Mouse (Mus musculus) lung, postnatal 0 days (tissue): ENCODE data around the gene Esrra. TPM values are rescaled to one million over a fixed set of nuclear protein-coding genes. Genes with fewer than 3 reads are reported as not detected.
A peak's percentile ranks its signal among the peaks of the same experiment; 100 is the strongest.

Source experiments
- ATAC-seq: fragments of 200-750 bp; cut with Nextera tagmentation; 2 replicates; pipeline ENCODE4 v1.8.0; 2017; ENCODE audit warnings: moderate library complexity
- DNase-seq: peaks from one replicate; pipeline ENCODE4 v3.0.0-alpha.2; 2016; ENCODE audit warnings: low spot score
- H3K27ac ChIP-seq: fragments of 300-500 bp; sonication (generic); 2 replicates; pipeline ENCODE4 v1.5.1; 2014; ENCODE audit warnings: antibody characterized with exemption, mild to moderate bottlenecking, low read length, mixed read lengths
- H3K27me3 ChIP-seq: fragments of 300-500 bp; sonication (generic); replicated peaks from 2 replicates; pipeline ENCODE4 v1.6.1; 2014; ENCODE audit warnings: low read length, mixed read lengths; ENCODE audit not compliant: insufficient read depth
- H3K36me3 ChIP-seq: fragments of 300-500 bp; sonication (generic); 2 replicates; pipeline ENCODE4 v1.6.1; 2014; ENCODE audit warnings: low read length, mixed read lengths; ENCODE audit not compliant: insufficient read depth
- H3K4me1 ChIP-seq: fragments of 300-500 bp; sonication (generic); 2 replicates; pipeline ENCODE4 v1.6.1; 2014; ENCODE audit warnings: antibody characterized with exemption, low read depth, low read length, mixed read lengths; ENCODE audit not compliant: insufficient read depth
- H3K4me2 ChIP-seq: fragments of 300-500 bp; sonication (generic); replicated peaks from 2 replicates; pipeline ENCODE4 v1.6.1; 2014; ENCODE audit warnings: low read depth, mild to moderate bottlenecking, low read length, moderate library complexity, mixed read lengths
- H3K4me3 ChIP-seq: fragments of 300-500 bp; sonication (generic); 2 replicates; pipeline ENCODE4 v1.5.1; 2014; ENCODE audit warnings: low read depth, low read length
- H3K9ac ChIP-seq: fragments of 300-500 bp; sonication (generic); replicated peaks from 2 replicates; pipeline ENCODE4 v1.6.1; 2014; ENCODE audit warnings: low read depth, mild to moderate bottlenecking
- H3K9me3 ChIP-seq: fragments of 300-500 bp; sonication (generic); 2 replicates; pipeline ENCODE4 v1.6.1; 2016; ENCODE audit warnings: low read length, mixed read lengths
- CTCF ChIP-seq: IDR thresholded peaks from 2 replicates; pipeline ENCODE4 v1.5.1; 2016; ENCODE audit warnings: antibody characterized with exemption, mild to moderate bottlenecking
- EP300 ChIP-seq: IDR thresholded peaks from 2 replicates; pipeline ENCODE4 v1.6.1; 2016; ENCODE audit warnings: antibody characterized with exemption, mild to moderate bottlenecking, control low read depth
- WGBS: fragments of 180-500 bp; shearing (Covaris S2); extraction: QIAGEN DNeasy Blood & Tissue Kit; methylation state at CpG from one replicate; pipeline ENCODE4 v1.1.7; 2014; 5-methylcytosine and 5-hydroxymethylcytosine counted together
- polyA plus RNA-seq: library from polyadenylated mRNA; unstranded; fragments of >200 nt; fragmentation: Nextera tagmentation; extraction: Ambion mirVana; gene quantifications from 2 replicates; pipeline ENCODE4 v1.2.1, GENCODE M21; 2015

Gene Esrra
- polyA plus RNA-seq, 1 experiment from 2014 or later, result 12.8 TPM

DNA sequence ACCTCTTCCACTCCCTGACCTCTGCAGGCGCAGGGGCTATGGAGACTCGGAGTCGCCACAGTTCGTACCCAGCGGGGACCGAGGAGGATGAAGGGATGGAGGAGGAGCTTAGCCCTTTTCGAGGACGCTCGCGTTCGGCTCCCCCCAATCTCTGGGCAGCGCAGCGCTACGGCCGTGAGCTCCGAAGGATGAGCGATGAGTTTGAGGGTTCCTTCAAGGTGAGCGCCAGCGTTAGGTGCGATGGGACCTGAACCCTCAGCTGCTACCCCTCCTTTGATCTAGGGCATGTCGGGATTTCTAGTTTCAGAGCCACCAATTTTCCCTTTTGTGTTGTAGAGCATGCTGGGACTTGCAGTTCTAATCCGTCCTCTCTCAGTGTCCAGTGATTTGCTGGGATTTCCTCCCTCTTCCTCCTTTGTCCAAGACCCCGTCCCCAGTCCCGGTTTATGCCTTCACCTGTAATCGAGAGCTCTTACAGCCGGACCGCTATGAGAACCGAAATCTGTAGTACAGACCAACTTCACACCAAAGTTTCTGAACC, 29.1 kb upstream of the Esrra start:
- WGBS, result under 1% methylated on average over 26 of the region's 28 CpGs
- no peak for TF ChIP-seq CTCF
- TF ChIP-seq EP300, result no peak
- Histone ChIP-seq H3K36me3 (0 out of 2 replicates have a peak, but pooled peaks cover under 1% of the 10 kb centered on the region), H3K4me2 (peak overlapping the region; percentile 91), H3K27me3 (no peaks in the 10 kb centered on the region), H3K4me3 (peak overlapping the region; percentile 64), H3K9ac (peak overlapping the region; percentile 69), H3K4me1 (peaks cover 16% of the 10 kb centered on the region; the same call in 1 of the 2 replicates), H3K27ac (peak overlapping the region; percentile 99), H3K9me3 (no peaks in the 10 kb centered on the region)
- DNase-seq (peak; percentile 75), ATAC-seq (peak; percentile 3; the same call in 1 of the 2 replicates)

DNA sequence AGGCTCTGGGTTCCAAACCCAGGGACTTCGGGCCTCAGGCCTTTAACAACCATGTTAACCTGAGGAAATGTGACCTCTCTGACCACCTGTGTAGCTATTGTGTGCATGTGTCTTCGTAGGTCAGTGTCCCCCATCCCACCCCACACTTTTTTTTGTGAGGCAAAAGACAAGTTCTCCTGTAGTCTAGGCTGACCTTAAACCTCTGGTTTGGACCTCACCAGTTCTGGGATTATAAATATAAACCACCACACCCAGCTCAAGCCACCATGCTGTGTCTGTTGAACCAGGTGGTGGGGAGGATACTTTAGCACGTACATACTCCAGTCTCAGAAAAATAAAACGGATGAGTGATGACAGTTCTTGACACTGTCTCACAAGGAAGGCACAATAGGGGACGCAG, 28.3 kb upstream of the Esrra start:
- peak overlapping the region; percentile 69 for H3K9ac ChIP-seq
- no peak for ATAC-seq

DNA sequence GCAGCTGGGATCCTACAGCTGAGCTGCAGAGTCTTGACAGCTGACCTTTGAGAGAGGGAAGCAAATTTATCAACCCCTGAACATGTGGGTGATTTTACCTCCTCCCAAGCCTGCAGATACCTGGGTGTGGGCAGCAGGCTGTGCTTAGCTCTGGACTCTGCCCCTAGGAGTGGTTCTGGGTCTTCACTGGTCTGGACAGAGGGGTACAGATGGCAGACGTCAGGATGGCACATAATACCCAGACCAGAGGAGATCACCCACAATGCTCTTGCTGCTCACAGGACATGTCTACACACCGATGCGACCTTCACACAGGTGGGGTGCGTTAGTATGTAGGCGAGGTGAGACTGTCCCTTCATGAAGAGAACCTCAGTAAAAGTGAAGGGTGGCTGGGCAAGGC, 27.9 kb upstream of the Esrra start:
- Histone ChIP-seq H3K27me3 (no peaks in the 10 kb centered on the region), H3K4me3 (no peak overlapping the region), H3K36me3 (no peaks in the 10 kb centered on the region), H3K4me1 (peaks cover 16% of the 10 kb centered on the region; the same call in 1 of the 2 replicates), H3K27ac (no peak overlapping the region), H3K9ac (no peak overlapping the region), H3K4me2 (no peak overlapping the region), H3K9me3 (no peaks in the 10 kb centered on the region)
- TF ChIP-seq EP300 (no peak), CTCF (no peak)
- 83% methylated on average over 5 of the region's 5 CpGs for WGBS
- DNase-seq (no peak), ATAC-seq (no peak)

More for the DNA sequence above, 28.3 kb upstream of the Esrra start:
- no peak overlapping the region for H3K27ac ChIP-seq
- no peaks in the 10 kb centered on the region for H3K27me3 ChIP-seq
- DNase-seq, result no peak
- 62% methylated on average over 5 of the region's 5 CpGs for WGBS
- no peak for TF ChIP-seq CTCF
- no peak for TF ChIP-seq EP300
- H3K4me3 ChIP-seq, result peak overlapping the region; percentile 64
- H3K4me2 ChIP-seq, result peak overlapping the region; percentile 91; the same call in 1 of the 2 replicates
- H3K36me3 ChIP-seq, result no peaks in the 10 kb centered on the region
- H3K9me3 ChIP-seq, result no peaks in the 10 kb centered on the region
- H3K4me1 ChIP-seq, result peaks cover 16% of the 10 kb centered on the region; the same call in 1 of the 2 replicates

DNA sequence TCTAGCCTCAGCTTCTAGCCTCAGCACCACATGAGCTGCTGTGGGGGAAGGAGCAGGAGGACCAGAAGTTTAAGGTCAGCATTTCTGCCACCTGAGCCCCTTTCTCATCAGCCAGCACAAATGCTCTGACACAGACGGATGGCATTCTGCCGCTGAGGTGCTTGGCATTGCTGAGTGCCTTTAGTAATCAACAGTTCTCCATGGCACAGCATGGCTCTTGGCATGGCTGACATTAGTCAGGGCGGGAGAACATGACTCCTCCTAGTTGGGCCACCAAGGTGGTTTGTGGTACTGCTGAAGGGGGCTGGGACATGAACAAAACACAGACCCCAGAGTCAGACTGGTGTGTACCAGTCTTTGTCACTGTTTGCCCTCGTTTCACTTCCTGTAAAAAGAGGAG, 26.6 kb upstream of the Esrra start:
- H3K4me1 ChIP-seq, result peaks cover 6% of the 10 kb centered on the region; the same call in 1 of the 2 replicates
- DNase-seq (no peak), ATAC-seq (no peak)
- no peaks in the 10 kb centered on the region for H3K36me3 ChIP-seq
- H3K27ac ChIP-seq, result no peak overlapping the region
- TF ChIP-seq CTCF (no peak), EP300 (no peak)
- H3K9me3 ChIP-seq, result no peaks in the 10 kb centered on the region
- WGBS, result 80% methylated on average over 4 of the region's 4 CpGs
- no peak overlapping the region for H3K4me3 ChIP-seq
- no peaks in the 10 kb centered on the region for H3K27me3 ChIP-seq
- no peak overlapping the region for H3K9ac ChIP-seq
- no peak overlapping the region for H3K4me2 ChIP-seq

DNA sequence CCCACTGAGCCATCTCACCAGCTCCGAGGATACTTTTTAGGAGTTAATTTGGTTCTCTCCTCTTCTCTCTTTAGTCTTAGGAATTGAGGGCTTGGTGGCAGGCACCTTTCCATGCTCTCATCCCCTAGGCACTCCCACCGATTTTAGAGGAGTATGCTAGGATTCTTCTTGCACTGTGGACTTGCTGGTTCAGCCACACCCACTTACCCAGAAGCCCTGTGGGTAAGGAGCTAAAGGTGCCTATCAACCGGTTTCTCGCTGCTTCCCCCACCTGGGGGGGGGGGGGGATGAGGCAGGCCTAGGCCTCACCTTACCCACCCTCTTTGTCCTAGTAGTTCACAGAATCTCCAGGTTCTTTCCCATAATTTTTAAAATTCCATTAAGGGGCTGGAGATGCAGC, 26.1 kb upstream of the Esrra start:
- Histone ChIP-seq H3K27me3 (no peaks in the 10 kb centered on the region), H3K9me3 (no peaks in the 10 kb centered on the region), H3K4me3 (no peak overlapping the region), H3K27ac (no peak overlapping the region), H3K4me1 (peaks cover 5% of the 10 kb centered on the region), H3K9ac (no peak overlapping the region), H3K4me2 (no peak overlapping the region), H3K36me3 (no peaks in the 10 kb centered on the region)
- no peak for ATAC-seq
- DNase-seq, result no peak
- WGBS, result 61% methylated on average over 4 of the region's 4 CpGs
- no peak for TF ChIP-seq CTCF

DNA sequence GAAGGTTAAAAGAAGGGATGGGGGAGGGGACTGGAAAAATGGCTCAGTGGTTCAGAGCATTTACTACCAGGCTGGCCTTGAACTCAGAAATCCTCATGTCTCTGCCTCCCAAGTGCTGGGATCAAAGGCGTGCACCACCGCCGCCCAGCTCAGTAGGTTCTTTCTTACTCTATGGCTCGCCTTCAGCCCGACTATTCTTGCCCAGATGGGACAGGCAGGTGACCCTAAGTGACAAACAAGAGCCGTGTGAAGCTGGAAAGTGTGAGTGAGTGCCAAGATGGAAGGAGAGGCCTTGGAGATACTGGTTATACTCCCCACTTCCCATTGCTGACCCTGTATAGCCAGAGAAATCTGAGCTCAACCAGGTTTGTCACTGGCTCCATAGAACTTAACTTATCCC, 22.1 kb upstream of the Esrra start:
- 92% methylated on average over 6 of the region's 6 CpGs for WGBS
- TF ChIP-seq CTCF, result no peak
- TF ChIP-seq EP300, result no peak
- ATAC-seq (no peak), DNase-seq (no peak)
- H3K27ac ChIP-seq, result no peak overlapping the region
- H3K4me3 ChIP-seq, result no peak overlapping the region
- peaks cover 4% of the 10 kb centered on the region for H3K4me1 ChIP-seq
- no peak overlapping the region for H3K4me2 ChIP-seq
- no peaks in the 10 kb centered on the region for H3K36me3 ChIP-seq
- no peaks in the 10 kb centered on the region for H3K27me3 ChIP-seq
- no peak overlapping the region for H3K9ac ChIP-seq
- H3K9me3 ChIP-seq, result no peaks in the 10 kb centered on the region

DNA sequence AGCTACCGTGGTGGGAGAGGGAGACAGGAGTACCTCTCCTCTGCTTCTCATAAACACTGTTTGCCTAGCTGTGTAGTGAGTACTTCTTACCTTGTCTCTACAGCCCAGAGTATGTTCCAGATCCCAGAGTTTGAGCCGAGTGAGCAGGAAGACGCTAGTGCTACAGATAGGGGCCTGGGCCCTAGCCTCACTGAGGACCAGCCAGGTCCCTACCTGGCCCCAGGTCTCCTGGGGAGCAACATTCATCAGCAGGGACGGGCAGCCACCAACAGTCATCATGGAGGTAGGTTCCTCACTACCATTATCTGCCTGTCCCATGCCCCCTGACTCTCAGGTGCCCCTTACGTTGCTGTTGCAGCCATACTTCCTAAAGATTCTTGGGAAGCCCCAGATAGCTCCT, 21.2 kb upstream of the Esrra start:
- ATAC-seq, result no peak
- no peaks in the 10 kb centered on the region for H3K36me3 ChIP-seq
- WGBS, result 26% methylated on average over 5 of the region's 5 CpGs

More for the DNA sequence above, 21.2 kb upstream of the Esrra start:
- H3K4me1 ChIP-seq, result peaks cover 4% of the 10 kb centered on the region
- peak overlapping the region; percentile 84 for H3K4me3 ChIP-seq
- H3K9me3 ChIP-seq, result no peaks in the 10 kb centered on the region
- peak overlapping the region; percentile 92 for H3K4me2 ChIP-seq
- DNase-seq, result no peak
- H3K9ac ChIP-seq, result peak overlapping the region; percentile 61; the same call in 1 of the 2 replicates
- peak overlapping the region; percentile 93 for H3K27ac ChIP-seq
- TF ChIP-seq CTCF (no peak), EP300 (no peak)
- H3K27me3 ChIP-seq, result no peaks in the 10 kb centered on the region
